Mouse (Mus musculus): Measurements from ENCODE around the gene Ccdc171. TPM values are rescaled to one million over a fixed set of nuclear protein-coding genes. Genes with fewer than 3 reads are reported as not detected.

The Ccdc171 gene
- polyA plus RNA-seq, 1 experiment from 2014 or later = 3.3 TPM

GRCm38 (mm10) chr4:83682866-83683265 is 157.5 kb downstream of the Ccdc171 start:
- ATAC-seq = no peak
- WGBS = 91% methylated on average over 7 of the region's 7 CpGs

GRCm38 (mm10) chr4:83700190-83700589 is 174.8 kb downstream of the Ccdc171 start:
- no peak overlapping the region for H3K27ac ChIP-seq (ENCODE audit: low read depth, low read length)
- H3K4me2 ChIP-seq (ENCODE audit: low read length) = no peak overlapping the region
- no peak for ATAC-seq
- peaks cover 4% of the 10 kb centered on the region; the same call in 1 of the 2 replicates for H3K9me3 ChIP-seq (ENCODE audit: control insufficient read depth, low read length)
- H3K27me3 ChIP-seq (replicated peaks; ENCODE audit: control insufficient read depth, insufficient read depth, low read length) = no peaks in the 10 kb centered on the region
- no peak overlapping the region for H3K4me3 ChIP-seq (ENCODE audit: low read length)
- H3K36me3 ChIP-seq (ENCODE audit: control insufficient read depth, insufficient read depth, low read length) = no peaks in the 10 kb centered on the region
- H3K4me1 ChIP-seq (ENCODE audit: control insufficient read depth, insufficient read depth, low read depth, low read length) = no peaks in the 10 kb centered on the region
- WGBS = 73% methylated on average over 3 of the region's 3 CpGs
- H3K9ac ChIP-seq (ENCODE audit: low read depth, low read length) = no peak overlapping the region

More at GRCm38 (mm10) chr4:83682866-83683265, 157.5 kb downstream of the Ccdc171 start:
- Histone ChIP-seq H3K36me3 (ENCODE audit: control insufficient read depth, insufficient read depth, low read length) (no peaks in the 10 kb centered on the region), H3K4me2 (ENCODE audit: low read length) (no peak overlapping the region), H3K27ac (ENCODE audit: low read depth, low read length) (no peak overlapping the region), H3K4me3 (ENCODE audit: low read length) (no peak overlapping the region), H3K27me3 (replicated peaks; ENCODE audit: control insufficient read depth, insufficient read depth, low read length) (no peaks in the 10 kb centered on the region), H3K4me1 (ENCODE audit: control insufficient read depth, insufficient read depth, low read depth, low read length) (no peaks in the 10 kb centered on the region), H3K9me3 (ENCODE audit: control insufficient read depth, low read length) (no peaks in the 10 kb centered on the region), H3K9ac (ENCODE audit: low read depth, low read length) (no peak overlapping the region)

- H3K4me3 ChIP-seq (ENCODE audit: low read length) = no peak overlapping the region
- H3K36me3 ChIP-seq (ENCODE audit: control insufficient read depth, insufficient read depth, low read length) = no peaks in the 10 kb centered on the region
- no peak for ATAC-seq
- H3K27me3 ChIP-seq (replicated peaks; ENCODE audit: control insufficient read depth, insufficient read depth, low read length) = no peaks in the 10 kb centered on the region
- no peaks in the 10 kb centered on the region for H3K4me1 ChIP-seq (ENCODE audit: control insufficient read depth, insufficient read depth, low read depth, low read length)
- H3K27ac ChIP-seq (ENCODE audit: low read depth, low read length) = no peak overlapping the region
- no peak overlapping the region for H3K4me2 ChIP-seq (ENCODE audit: low read length)
- WGBS = 80% methylated on average over 1 of the region's 1 CpGs
- no peak overlapping the region for H3K9ac ChIP-seq (ENCODE audit: low read depth, low read length)
- no peaks in the 10 kb centered on the region for H3K9me3 ChIP-seq (ENCODE audit: control insufficient read depth, low read length)
Measured at GRCm38 (mm10) chr4:83716996-83717395, 191.7 kb downstream of the Ccdc171 start.

- Histone ChIP-seq H3K4me1 (ENCODE audit: control insufficient read depth, insufficient read depth, low read depth, low read length) (no peaks in the 10 kb centered on the region), H3K4me2 (ENCODE audit: low read length) (no peak overlapping the region), H3K36me3 (ENCODE audit: control insufficient read depth, insufficient read depth, low read length) (no peaks in the 10 kb centered on the region), H3K27ac (ENCODE audit: low read depth, low read length) (no peak overlapping the region), H3K9me3 (ENCODE audit: control insufficient read depth, low read length) (no peaks in the 10 kb centered on the region), H3K4me3 (ENCODE audit: low read length) (no peak overlapping the region), H3K9ac (ENCODE audit: low read depth, low read length) (no peak overlapping the region), H3K27me3 (replicated peaks; ENCODE audit: control insufficient read depth, insufficient read depth, low read length) (no peaks in the 10 kb centered on the region)
- WGBS = 46% methylated on average over 11 of the region's 11 CpGs
- no peak for ATAC-seq
Measured at GRCm38 (mm10) chr4:83719816-83720215, 194.5 kb downstream of the Ccdc171 start.

GRCm38 (mm10) chr4:83725136-83725535 is 199.8 kb downstream of the Ccdc171 start:
- H3K9me3 ChIP-seq (ENCODE audit: control insufficient read depth, low read length) = no peaks in the 10 kb centered on the region
- no peak for ATAC-seq
- WGBS = 9% methylated on average over 2 of the region's 2 CpGs
- H3K27ac ChIP-seq (ENCODE audit: low read depth, low read length) = no peak overlapping the region
- no peak overlapping the region for H3K4me3 ChIP-seq (ENCODE audit: low read length)
- no peak overlapping the region for H3K9ac ChIP-seq (ENCODE audit: low read depth, low read length)
- H3K27me3 ChIP-seq (replicated peaks; ENCODE audit: control insufficient read depth, insufficient read depth, low read length) = no peaks in the 10 kb centered on the region
- no peaks in the 10 kb centered on the region for H3K36me3 ChIP-seq (ENCODE audit: control insufficient read depth, insufficient read depth, low read length)
- no peaks in the 10 kb centered on the region for H3K4me1 ChIP-seq (ENCODE audit: control insufficient read depth, insufficient read depth, low read depth, low read length)
- H3K4me2 ChIP-seq (ENCODE audit: low read length) = no peak overlapping the region

- Histone ChIP-seq H3K4me3 (ENCODE audit: low read length) (no peak overlapping the region), H3K9me3 (ENCODE audit: control insufficient read depth, low read length) (no peaks in the 10 kb centered on the region), H3K9ac (ENCODE audit: low read depth, low read length) (no peak overlapping the region), H3K27ac (ENCODE audit: low read depth, low read length) (no peak overlapping the region), H3K36me3 (ENCODE audit: control insufficient read depth, insufficient read depth, low read length) (no peaks in the 10 kb centered on the region), H3K27me3 (replicated peaks; ENCODE audit: control insufficient read depth, insufficient read depth, low read length) (no peaks in the 10 kb centered on the region), H3K4me1 (ENCODE audit: control insufficient read depth, insufficient read depth, low read depth, low read length) (no peaks in the 10 kb centered on the region), H3K4me2 (ENCODE audit: low read length) (no peak overlapping the region)
- ATAC-seq = peak; percentile 24; the same call in 1 of the 2 replicates
- WGBS = 73% methylated on average over 9 of the region's 9 CpGs
Measured at GRCm38 (mm10) chr4:83739137-83739890, 214.0 kb downstream of the Ccdc171 start.

- no peaks in the 10 kb centered on the region for H3K36me3 ChIP-seq (ENCODE audit: control insufficient read depth, insufficient read depth, low read length)
- no peaks in the 10 kb centered on the region for H3K4me1 ChIP-seq (ENCODE audit: control insufficient read depth, insufficient read depth, low read depth, low read length)
- 77% methylated on average over 4 of the region's 4 CpGs for WGBS
- H3K27me3 ChIP-seq (replicated peaks; ENCODE audit: control insufficient read depth, insufficient read depth, low read length) = no peaks in the 10 kb centered on the region
- 0 out of 2 replicates have a peak, but pooled peaks have one; percentile 42 for ATAC-seq
- H3K4me2 ChIP-seq (ENCODE audit: low read length) = no peak overlapping the region
- no peak overlapping the region for H3K9ac ChIP-seq (ENCODE audit: low read depth, low read length)
- H3K9me3 ChIP-seq (ENCODE audit: control insufficient read depth, low read length) = no peaks in the 10 kb centered on the region
- no peak overlapping the region for H3K27ac ChIP-seq (ENCODE audit: low read depth, low read length)
- H3K4me3 ChIP-seq (ENCODE audit: low read length) = no peak overlapping the region
Measured at GRCm38 (mm10) chr4:83739891-83740277, 214.5 kb downstream of the Ccdc171 start.

- Histone ChIP-seq H3K36me3 (ENCODE audit: control insufficient read depth, insufficient read depth, low read length) (no peaks in the 10 kb centered on the region), H3K4me3 (ENCODE audit: low read length) (no peak overlapping the region), H3K27me3 (replicated peaks; ENCODE audit: control insufficient read depth, insufficient read depth, low read length) (no peaks in the 10 kb centered on the region), H3K27ac (ENCODE audit: low read depth, low read length) (no peak overlapping the region), H3K4me2 (ENCODE audit: low read length) (peak overlapping the region; percentile 51), H3K9me3 (ENCODE audit: control insufficient read depth, low read length) (no peaks in the 10 kb centered on the region), H3K9ac (ENCODE audit: low read depth, low read length) (peak overlapping the region; percentile 22; the same call in 1 of the 2 replicates), H3K4me1 (ENCODE audit: control insufficient read depth, insufficient read depth, low read depth, low read length) (no peaks in the 10 kb centered on the region)
- 25% methylated on average over 12 of the region's 12 CpGs for WGBS
- peak; percentile 75 for ATAC-seq
Measured at GRCm38 (mm10) chr4:83742806-83743460, 217.6 kb downstream of the Ccdc171 start.

- H3K4me3 ChIP-seq (ENCODE audit: low read length) = no peak overlapping the region
- peaks cover 3% of the 10 kb centered on the region for H3K9me3 ChIP-seq (ENCODE audit: control insufficient read depth, low read length)
- H3K27me3 ChIP-seq (replicated peaks; ENCODE audit: control insufficient read depth, insufficient read depth, low read length) = no peaks in the 10 kb centered on the region
- ATAC-seq = no peak
- H3K4me2 ChIP-seq (ENCODE audit: low read length) = no peak overlapping the region
- H3K9ac ChIP-seq (ENCODE audit: low read depth, low read length) = no peak overlapping the region
- H3K27ac ChIP-seq (ENCODE audit: low read depth, low read length) = no peak overlapping the region
- H3K36me3 ChIP-seq (ENCODE audit: control insufficient read depth, insufficient read depth, low read length) = no peaks in the 10 kb centered on the region
- no peaks in the 10 kb centered on the region for H3K4me1 ChIP-seq (ENCODE audit: control insufficient read depth, insufficient read depth, low read depth, low read length)
- WGBS = 98% methylated on average over 6 of the region's 6 CpGs
Measured at GRCm38 (mm10) chr4:83775136-83775535, 249.8 kb downstream of the Ccdc171 start.

Data from hindbrain, embryonic 16.5 days (tissue).